Comparison of ENCODE assay signal across 12 mouse cellular contexts in the genomic region with DNA sequence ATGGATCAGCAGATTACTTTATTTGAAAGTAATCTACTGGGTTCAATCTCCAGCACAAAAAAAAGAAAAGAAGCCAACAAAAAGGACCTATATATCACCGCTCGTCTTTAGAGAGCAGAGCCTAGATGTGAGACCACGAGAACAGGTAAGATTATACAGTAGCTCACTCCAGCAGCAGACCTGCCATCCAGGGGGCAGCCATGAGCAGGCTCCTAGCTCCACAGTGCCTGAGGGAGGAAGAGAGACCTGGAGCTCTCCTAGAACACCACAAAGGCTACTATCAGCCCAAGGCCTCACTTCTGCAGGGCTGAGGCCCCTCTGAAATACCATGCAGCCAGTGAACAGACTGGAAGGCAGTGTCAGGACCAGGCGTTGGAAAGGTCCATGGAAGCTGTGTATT. TPM values are rescaled to one million over a fixed set of nuclear protein-coding genes. Genes with fewer than 3 reads are reported as not detected.
A peak's percentile ranks its signal among the peaks of the same experiment; 100 is the strongest.
DNase-seq lines count a peak whose midpoint lies in the region; ATAC-seq lines count a peak whose summit lies in the region.
"Had no signal": no experiment of that assay in that cellular context is flagged by ENCODE, and none has a peak within 500 bp of the region (broad histone marks: within the 10 kb centered on the region; RNA-seq: fewer than 3 reads in every experiment).

No protein-coding gene starts in this region.

- no peak overlapping the region for H3K4me2 ChIP-seq in hindbrain, embryonic 16.5 days (ENCODE audit: low read length)
- H3K4me2 ChIP-seq: neural tube, embryonic 12.5 days had no signal

- H3K36me3 ChIP-seq in hindbrain, embryonic 10.5 days = peaks cover 73% of the 10 kb centered on the region
- H3K36me3 ChIP-seq in hindbrain, embryonic 16.5 days (ENCODE audit: control insufficient read depth, insufficient read depth, low read length) = peaks cover 2% of the 10 kb centered on the region; the same call in 1 of the 2 replicates
- H3K36me3 ChIP-seq in limb, embryonic 10.5 days = peaks cover 75% of the 10 kb centered on the region

- 0 out of 2 replicates have a peak overlapping the region, but pooled peaks have one; percentile 57 for H3K27ac ChIP-seq in hindbrain, embryonic 10.5 days
- H3K27ac ChIP-seq in hindbrain, embryonic 16.5 days (ENCODE audit: low read depth, low read length) = no peak overlapping the region
- peak overlapping the region; percentile 8; the same call in 1 of the 2 replicates for H3K27ac ChIP-seq in limb, embryonic 10.5 days
- H3K27ac ChIP-seq: neural tube, embryonic 12.5 days had no signal

- no peak for ATAC-seq in hindbrain, embryonic 16.5 days

- H3K4me1 ChIP-seq in hindbrain, embryonic 10.5 days (replicated peaks) = peaks cover 60% of the 10 kb centered on the region
- H3K4me1 ChIP-seq in hindbrain, embryonic 16.5 days (ENCODE audit: control insufficient read depth, insufficient read depth, low read depth, low read length) = peaks cover 11% of the 10 kb centered on the region
- peaks cover 40% of the 10 kb centered on the region for H3K4me1 ChIP-seq in limb, embryonic 10.5 days

- H3K9ac ChIP-seq in hindbrain, embryonic 16.5 days (ENCODE audit: low read depth, low read length) = no peak overlapping the region
- H3K9ac ChIP-seq: forebrain, postnatal 0 days; neural tube, embryonic 12.5 days had no signal

- no peak overlapping the region for H3K4me3 ChIP-seq in hindbrain, embryonic 10.5 days
- no peak overlapping the region for H3K4me3 ChIP-seq in hindbrain, embryonic 16.5 days (ENCODE audit: low read length)
- no peak overlapping the region for H3K4me3 ChIP-seq in limb, embryonic 10.5 days
- H3K4me3 ChIP-seq: neural tube, embryonic 12.5 days had no signal

- H3K9me3 ChIP-seq in hindbrain, embryonic 10.5 days = no peaks in the 10 kb centered on the region
- no peaks in the 10 kb centered on the region for H3K9me3 ChIP-seq in hindbrain, embryonic 16.5 days (ENCODE audit: control insufficient read depth, low read length)
- H3K9me3 ChIP-seq in limb, embryonic 10.5 days (replicated peaks) = no peaks in the 10 kb centered on the region
- H3K9me3 ChIP-seq: neural tube, embryonic 12.5 days had no signal

- no peaks in the 10 kb centered on the region for H3K27me3 ChIP-seq in hindbrain, embryonic 10.5 days (ENCODE audit: insufficient read depth, poor library complexity, severe bottlenecking)
- no peaks in the 10 kb centered on the region for H3K27me3 ChIP-seq in hindbrain, embryonic 16.5 days (replicated peaks; ENCODE audit: control insufficient read depth, insufficient read depth, low read length)
- no peaks in the 10 kb centered on the region for H3K27me3 ChIP-seq in limb, embryonic 10.5 days (ENCODE audit: low read depth, poor library complexity, severe bottlenecking)
- H3K27me3 ChIP-seq: neural tube, embryonic 12.5 days had no signal

- WGBS in hindbrain, embryonic 10.5 days = 90% methylated on average over 4 of the region's 4 CpGs
- 90% methylated on average over 4 of the region's 4 CpGs for WGBS in hindbrain, embryonic 16.5 days
- 92% methylated on average over 4 of the region's 4 CpGs for whole genome bisulfite sequencing in limb, embryonic 10.5 days

- no peak for DNase-seq in hindbrain, embryonic 10.5 days (ENCODE audit: low spot score)
- peak; percentile 61 for DNase-seq in thymus, postnatal 14 days
- DNase-seq in thymus, postnatal 0 days (ENCODE audit: low spot score) = no peak
- no peak for DNase-seq in limb, embryonic 10.5 days (ENCODE audit: low spot score)
- DNase-seq in ovary, postnatal 36 days (ENCODE audit: low spot score) = no peak
- DNase-seq in neural tube, embryonic 10.5 days (ENCODE audit: extremely low spot score, low spot score) = no peak
- DNase-seq: cerebellum, adult 8-10 months; forebrain, postnatal 0 days; kidney, postnatal 10 days had no signal

RNA-seq across cellular contexts. Expression of a gene that starts 39.0 kb away (rescaled TPM):
- 32.7 and 38.4 TPM in 2 replicates for polyA plus RNA-seq in hindbrain, embryonic 10.5 days (2016; fragmentation: Nextera tagmentation; extraction: Ambion mirVana)
- polyA plus RNA-seq in hindbrain, embryonic 16.5 days (2015; fragmentation: Nextera tagmentation; extraction: Ambion mirVana) = 8.4 and 11.8 TPM in 2 replicates
- polyA plus RNA-seq in thymus, postnatal 0 days (2015; fragmentation: Nextera tagmentation; extraction: Ambion mirVana) = 62.3 and 71.0 TPM in 2 replicates
- polyA plus RNA-seq in limb, embryonic 10.5 days (2016; fragmentation: Nextera tagmentation; extraction: Ambion mirVana) = 30.6 and 39.2 TPM in 2 replicates

RNA-seq across cellular contexts. Expression of a gene that starts 46.2 kb away (rescaled TPM):
- polyA plus RNA-seq in hindbrain, embryonic 10.5 days (2016; fragmentation: Nextera tagmentation; extraction: Ambion mirVana) = 0.14 and 0.20 TPM in 2 replicates
- polyA plus RNA-seq in hindbrain, embryonic 16.5 days (2015; fragmentation: Nextera tagmentation; extraction: Ambion mirVana) = 0.14 and 0.35 TPM in 2 replicates
- 0.06 TPM in 1 of 2 replicates, not detected in the other for polyA plus RNA-seq in thymus, postnatal 0 days (2015; fragmentation: Nextera tagmentation; extraction: Ambion mirVana)
- 0.20 TPM in 1 of 2 replicates, not detected in the other for polyA plus RNA-seq in limb, embryonic 10.5 days (2016; fragmentation: Nextera tagmentation; extraction: Ambion mirVana)
- polyA plus RNA-seq: limb, embryonic 11.5 days had no signal
